Mouse (Mus musculus) liver, embryonic 15.5 days (tissue): ENCODE results near the gene Dnm3. TPM values are rescaled to one million over a fixed set of nuclear protein-coding genes. Genes with fewer than 3 reads are reported as not detected.

ENCODE experiments used
- ATAC-seq: fragments of 200-750 bp; cut with Nextera tagmentation; 2 replicates; pipeline ENCODE4 v1.8.0; 2017; ENCODE audit warnings: moderate number of reproducible peaks, mild to moderate bottlenecking, moderate library complexity; ENCODE audit not compliant: insufficient read depth
- H3K27ac ChIP-seq: fragments of 300-500 bp; sonication (generic); replicated peaks from 2 replicates; pipeline ENCODE4 v1.5.1; 2015; ENCODE audit warnings: mild to moderate bottlenecking, inconsistent platforms
- H3K27me3 ChIP-seq: fragments of 300-500 bp; sonication (generic); 2 replicates; pipeline ENCODE4 v1.6.1; 2015; ENCODE audit warnings: mild to moderate bottlenecking, inconsistent platforms
- H3K36me3 ChIP-seq: fragments of 300-500 bp; sonication (generic); replicated peaks from 2 replicates; pipeline ENCODE4 v1.6.1; 2015; ENCODE audit warnings: moderate library complexity, mild to moderate bottlenecking, inconsistent platforms
- H3K4me1 ChIP-seq: fragments of 300-500 bp; sonication (generic); replicated peaks from 2 replicates; pipeline ENCODE4 v1.6.1; 2015; ENCODE audit warnings: inconsistent platforms
- H3K4me2 ChIP-seq: fragments of 300-500 bp; sonication (generic); 2 replicates; pipeline ENCODE4 v1.6.1; 2015; ENCODE audit warnings: moderate library complexity, mild to moderate bottlenecking, inconsistent platforms
- H3K4me3 ChIP-seq: fragments of 300-500 bp; sonication (generic); replicated peaks from 2 replicates; pipeline ENCODE4 v1.5.1; 2015; ENCODE audit warnings: mild to moderate bottlenecking, inconsistent platforms
- H3K9ac ChIP-seq: fragments of 300-500 bp; sonication (generic); 2 replicates; pipeline ENCODE4 v1.6.1; 2015; ENCODE audit warnings: moderate library complexity, mild to moderate bottlenecking, inconsistent platforms
- H3K9me3 ChIP-seq: fragments of 300-500 bp; sonication (generic); replicated peaks from 2 replicates; pipeline ENCODE4 v1.6.1; 2016; ENCODE audit warnings: inconsistent platforms
- WGBS: fragments of 180-500 bp; shearing (Covaris S2); methylation state at CpG from one replicate; pipeline ENCODE4 v1.1.7; 2015; ENCODE audit warnings: mixed read lengths; ENCODE audit not compliant: insufficient replicate concordance; 5-methylcytosine and 5-hydroxymethylcytosine counted together
- polyA plus RNA-seq: library from polyadenylated mRNA; unstranded; fragments of >200 nt; fragmentation: Nextera tagmentation; extraction: Ambion mirVana; gene quantifications from 2 replicates; pipeline ENCODE4 v1.2.1, GENCODE M21; 2015

Dnm3 gene
- polyA plus RNA-seq, 1 experiment from 2014 or later: 1.2 TPM

GRCm38 (mm10) chr1:162126856-162127792 is 350.7 kb downstream of the Dnm3 start:
- Histone ChIP-seq H3K4me1 (no peaks in the 10 kb centered on the region), H3K4me2 (no peak overlapping the region), H3K36me3 (no peaks in the 10 kb centered on the region), H3K9me3 (no peaks in the 10 kb centered on the region), H3K27ac (no peak overlapping the region), H3K9ac (no peak overlapping the region), H3K27me3 (no peaks in the 10 kb centered on the region), H3K4me3 (no peak overlapping the region)
- no peak for ATAC-seq
- WGBS: 55% methylated on average over 8 of the region's 8 CpGs

GRCm38 (mm10) chr1:162124396-162124795 is 353.4 kb downstream of the Dnm3 start:
- no peak overlapping the region for H3K9ac ChIP-seq
- no peaks in the 10 kb centered on the region for H3K4me1 ChIP-seq
- no peaks in the 10 kb centered on the region for H3K36me3 ChIP-seq
- no peak for ATAC-seq
- H3K4me2 ChIP-seq: no peak overlapping the region
- WGBS: 65% methylated on average over 3 of the region's 3 CpGs
- no peaks in the 10 kb centered on the region for H3K27me3 ChIP-seq
- no peaks in the 10 kb centered on the region for H3K9me3 ChIP-seq
- H3K27ac ChIP-seq: no peak overlapping the region
- no peak overlapping the region for H3K4me3 ChIP-seq

- H3K36me3 ChIP-seq: no peaks in the 10 kb centered on the region
- ATAC-seq: no peak
- no peaks in the 10 kb centered on the region for H3K27me3 ChIP-seq
- H3K9ac ChIP-seq: no peak overlapping the region
- 69% methylated on average over 7 of the region's 7 CpGs for WGBS
- H3K4me1 ChIP-seq: no peaks in the 10 kb centered on the region
- H3K27ac ChIP-seq: no peak overlapping the region
- no peak overlapping the region for H3K4me3 ChIP-seq
- H3K9me3 ChIP-seq: no peaks in the 10 kb centered on the region
- no peak overlapping the region for H3K4me2 ChIP-seq
Measured at GRCm38 (mm10) chr1:162121441-162122200, 356.2 kb downstream of the Dnm3 start.

GRCm38 (mm10) chr1:162109437-162109813 is 368.4 kb downstream of the Dnm3 start:
- H3K27ac ChIP-seq: no peak overlapping the region
- no peak overlapping the region for H3K4me3 ChIP-seq
- no peak for ATAC-seq
- no peak overlapping the region for H3K4me2 ChIP-seq
- H3K9me3 ChIP-seq: no peaks in the 10 kb centered on the region
- H3K36me3 ChIP-seq: no peaks in the 10 kb centered on the region
- no peak overlapping the region for H3K9ac ChIP-seq
- WGBS: 58% methylated on average over 7 of the region's 7 CpGs
- no peaks in the 10 kb centered on the region for H3K4me1 ChIP-seq
- no peaks in the 10 kb centered on the region for H3K27me3 ChIP-seq

- 65% methylated on average over 6 of the region's 6 CpGs for WGBS
- no peak for ATAC-seq
Measured at GRCm38 (mm10) chr1:162108726-162109436, 369.0 kb downstream of the Dnm3 start.

GRCm38 (mm10) chr1:162108181-162108671 is 369.6 kb downstream of the Dnm3 start:
- no peak overlapping the region for H3K9ac ChIP-seq
- 64% methylated on average over 7 of the region's 7 CpGs for WGBS
- no peaks in the 10 kb centered on the region for H3K9me3 ChIP-seq
- no peak overlapping the region for H3K27ac ChIP-seq
- no peak overlapping the region for H3K4me2 ChIP-seq
- ATAC-seq: no peak
- no peaks in the 10 kb centered on the region for H3K4me1 ChIP-seq
- H3K4me3 ChIP-seq: no peak overlapping the region
- H3K27me3 ChIP-seq: no peaks in the 10 kb centered on the region
- no peaks in the 10 kb centered on the region for H3K36me3 ChIP-seq

More at GRCm38 (mm10) chr1:162108726-162109436, 369.0 kb downstream of the Dnm3 start:
- Histone ChIP-seq H3K27ac (no peak overlapping the region), H3K9ac (no peak overlapping the region), H3K4me3 (no peak overlapping the region), H3K27me3 (no peaks in the 10 kb centered on the region), H3K9me3 (no peaks in the 10 kb centered on the region), H3K36me3 (no peaks in the 10 kb centered on the region), H3K4me1 (no peaks in the 10 kb centered on the region), H3K4me2 (no peak overlapping the region)

- ATAC-seq: no peak
- Histone ChIP-seq H3K9ac (no peak overlapping the region), H3K4me2 (no peak overlapping the region), H3K4me3 (no peak overlapping the region), H3K4me1 (no peaks in the 10 kb centered on the region), H3K27me3 (no peaks in the 10 kb centered on the region), H3K27ac (no peak overlapping the region), H3K36me3 (no peaks in the 10 kb centered on the region), H3K9me3 (no peaks in the 10 kb centered on the region)
- WGBS: 60% methylated on average over 4 of the region's 4 CpGs
Measured at GRCm38 (mm10) chr1:162107011-162107606, 370.7 kb downstream of the Dnm3 start.

- 76% methylated on average over 10 of the region's 10 CpGs for WGBS
Measured at GRCm38 (mm10) chr1:162100961-162101830, 376.6 kb downstream of the Dnm3 start.

GRCm38 (mm10) chr1:162100033-162100820 is 377.6 kb downstream of the Dnm3 start:
- Histone ChIP-seq H3K27ac (no peak overlapping the region), H3K4me1 (no peaks in the 10 kb centered on the region), H3K36me3 (no peaks in the 10 kb centered on the region), H3K27me3 (no peaks in the 10 kb centered on the region), H3K9me3 (no peaks in the 10 kb centered on the region), H3K4me3 (no peak overlapping the region), H3K9ac (no peak overlapping the region), H3K4me2 (no peak overlapping the region)
- WGBS: 57% methylated on average over 7 of the region's 7 CpGs
- ATAC-seq: no peak

More at GRCm38 (mm10) chr1:162100961-162101830, 376.6 kb downstream of the Dnm3 start:
- Histone ChIP-seq H3K4me2 (no peak overlapping the region), H3K27me3 (no peaks in the 10 kb centered on the region), H3K27ac (no peak overlapping the region), H3K9ac (no peak overlapping the region), H3K9me3 (no peaks in the 10 kb centered on the region), H3K36me3 (no peaks in the 10 kb centered on the region), H3K4me3 (no peak overlapping the region), H3K4me1 (no peaks in the 10 kb centered on the region)
- ATAC-seq: no peak
